Mouse (Mus musculus) kidney, adult 8-10 months (tissue): ENCODE data around the gene Gins3.
"Not testable (repeated sequence)": the region's sequence is repeated elsewhere in the genome, so short reads cannot be mapped to it uniquely, and the experiment has no call there.

Source experiments
- DNase-seq, 2 experiments: peaks; one replicate each; pipeline ENCODE4 v3.0.0; 2022

Gins3 gene

DNA sequence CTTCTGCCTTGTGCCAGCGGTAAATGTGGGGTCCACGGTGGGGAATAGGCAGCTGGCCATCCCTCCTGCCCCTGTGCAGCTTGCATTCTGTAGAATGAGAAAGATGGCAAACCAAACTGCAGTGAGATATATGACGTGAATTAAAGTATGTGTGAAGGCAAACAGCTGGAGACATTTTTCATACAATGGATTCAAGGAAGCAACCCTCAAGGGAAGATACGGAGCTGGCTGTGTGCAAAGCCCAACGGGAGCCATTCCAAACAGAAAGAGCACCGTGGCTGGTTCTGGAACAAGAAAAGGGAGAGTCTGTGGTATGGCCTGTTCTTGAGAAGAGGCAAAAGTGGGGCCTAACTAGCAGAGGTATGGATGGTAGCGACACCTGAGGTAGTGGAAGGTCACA, 22.6 kb downstream of the Gins3 start:
- DNase-seq: no peak

- DNase-seq: no peak
Measured at GRCm38 (mm10) chr8:95656316-95657002, 23.2 kb downstream of the Gins3 start.

- DNase-seq: no peak
Measured at GRCm38 (mm10) chr8:95657523-95657922, 24.3 kb downstream of the Gins3 start.

DNA sequence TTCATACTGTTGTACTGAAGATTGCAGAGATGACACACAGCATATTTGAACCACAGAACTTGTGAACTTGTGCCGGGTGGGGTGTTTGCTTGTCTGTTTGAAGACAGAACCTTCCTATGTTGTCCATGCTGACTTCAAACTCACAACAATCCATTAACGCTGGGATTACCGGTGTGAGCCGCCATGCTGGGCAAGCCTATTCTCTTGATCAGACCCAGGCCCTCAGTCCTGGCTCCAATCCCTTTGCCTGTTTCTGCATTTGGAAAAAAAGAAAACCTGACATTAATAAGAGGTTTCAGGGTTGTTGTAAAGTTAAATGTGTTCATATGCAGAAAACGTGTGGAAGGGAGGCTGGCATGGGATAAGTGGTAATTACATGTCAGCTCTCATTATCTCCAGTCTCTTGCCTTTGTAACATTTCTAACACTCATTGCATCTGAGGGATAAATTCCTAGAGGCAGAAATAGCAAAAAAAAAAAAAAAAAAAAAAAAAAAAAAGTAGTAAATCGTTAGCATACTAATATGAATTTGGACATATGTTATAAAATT, 27.2 kb downstream of the Gins3 start:
- no peak for DNase-seq

DNA sequence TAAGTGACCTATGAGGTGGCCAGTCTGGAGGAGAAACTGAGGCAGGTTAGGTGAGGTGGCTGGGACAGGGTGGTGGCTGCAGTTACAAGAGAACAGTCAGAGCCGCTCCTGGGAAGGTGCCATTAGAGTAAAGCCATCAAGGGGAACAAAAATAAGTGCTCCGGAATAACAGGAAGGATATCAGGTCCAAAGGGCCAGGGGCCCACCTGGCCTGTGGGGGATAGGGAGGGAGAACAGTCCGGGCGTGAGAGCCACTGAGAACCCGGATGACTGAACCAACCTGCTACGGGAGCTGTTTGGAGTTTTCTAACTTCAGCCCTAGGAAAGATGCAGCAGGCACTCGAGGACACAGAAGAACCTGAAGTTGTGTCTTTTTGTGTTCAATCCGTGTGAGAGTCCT, 27.8 kb downstream of the Gins3 start:
- no peak for DNase-seq

GRCm38 (mm10) chr8:95661575-95661974, 28.3 kb downstream of the Gins3 start:
- no peak for DNase-seq

- DNase-seq: no peak
Measured at GRCm38 (mm10) chr8:95662885-95663598, 29.8 kb downstream of the Gins3 start.

- DNase-seq: no peak
Measured at GRCm38 (mm10) chr8:95663599-95663949, 30.3 kb downstream of the Gins3 start.

- DNase-seq: not testable (repeated sequence)
Measured at GRCm38 (mm10) chr8:95665813-95666452, 32.7 kb downstream of the Gins3 start.

DNA sequence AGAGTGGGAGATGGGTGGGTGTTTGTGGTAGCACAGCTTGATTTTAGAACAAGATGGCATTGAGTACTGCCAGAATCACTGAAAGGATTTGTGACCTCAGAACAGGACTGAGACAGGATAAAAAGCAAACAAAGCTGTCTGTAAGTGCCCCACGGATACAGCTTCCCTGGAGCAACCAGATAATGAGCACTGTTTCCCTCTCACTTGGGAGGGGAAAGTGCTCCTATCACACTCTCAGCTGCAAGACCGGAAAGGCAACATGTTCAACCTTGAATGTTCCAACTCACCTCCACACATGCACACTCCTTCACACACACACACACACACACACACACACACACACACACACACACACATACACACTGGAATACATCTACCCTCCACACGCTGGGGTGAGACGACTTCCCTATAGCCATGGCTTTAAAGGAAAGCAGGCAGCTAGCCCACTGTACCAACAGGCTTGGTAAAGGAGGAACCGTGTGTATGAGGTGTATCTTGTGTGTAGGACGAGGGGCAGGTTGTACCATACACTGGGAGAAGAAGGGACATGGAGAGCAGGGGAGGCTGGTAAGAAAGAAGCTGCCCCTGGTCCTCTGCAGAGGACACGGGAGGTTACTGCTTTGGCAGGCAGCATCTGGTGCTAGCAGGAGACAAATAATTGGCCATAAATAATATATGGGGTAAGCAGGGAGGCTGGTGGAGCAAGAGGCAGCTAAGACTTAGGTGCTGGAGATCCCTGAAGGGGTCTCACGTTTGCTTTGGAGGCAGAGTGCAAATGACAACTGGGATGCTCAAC, 35.1 kb downstream of the Gins3 start:
- DNase-seq: no peak

DNA sequence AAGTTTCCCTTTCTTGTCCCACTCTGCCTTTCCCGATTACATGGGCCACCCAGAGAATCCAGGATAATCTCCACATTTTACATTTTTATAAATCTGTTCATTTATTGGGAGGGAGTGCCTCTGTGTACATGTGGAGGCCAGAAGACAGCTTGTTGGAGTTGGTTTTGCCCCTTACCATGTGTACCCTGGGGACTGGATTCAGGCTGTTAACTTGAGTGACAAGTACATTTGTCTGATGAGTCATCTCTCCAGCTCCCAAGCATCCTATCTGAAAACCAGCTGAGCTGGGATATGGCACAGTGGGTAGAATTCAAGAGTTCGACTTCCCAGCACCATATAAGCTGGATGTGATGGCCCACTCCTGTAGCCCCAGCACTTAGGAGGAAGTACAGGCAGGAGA, 36.7 kb downstream of the Gins3 start:
- DNase-seq: no peak

DNA sequence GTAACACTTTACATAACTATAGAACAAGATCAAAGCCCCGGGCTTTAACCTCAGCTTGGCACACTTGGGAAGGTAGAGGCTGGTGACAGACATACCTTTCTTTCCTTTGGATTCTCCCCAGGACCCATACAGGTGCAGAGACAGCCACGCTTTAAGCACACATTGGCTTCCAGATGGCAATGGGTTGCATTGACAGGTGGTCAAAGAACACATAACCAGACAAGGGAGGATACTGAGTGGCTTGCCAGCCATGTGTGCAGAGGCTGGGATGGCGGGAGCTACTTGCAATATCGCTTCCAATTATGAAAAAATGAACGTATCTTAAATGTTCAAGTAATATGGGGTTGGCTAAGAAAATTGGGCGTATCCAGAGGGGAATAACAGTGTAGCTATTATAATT, 38.6 kb downstream of the Gins3 start:
- no peak for DNase-seq

- DNase-seq: no peak
Measured at GRCm38 (mm10) chr8:95672811-95673210, 39.6 kb downstream of the Gins3 start.

GRCm38 (mm10) chr8:95676631-95677030, 43.4 kb downstream of the Gins3 start, which contains the start of gene Ndrg4:
TSS of gene Ndrg4 (plus strand) at chr8:95676980.
- no peak for DNase-seq

DNA sequence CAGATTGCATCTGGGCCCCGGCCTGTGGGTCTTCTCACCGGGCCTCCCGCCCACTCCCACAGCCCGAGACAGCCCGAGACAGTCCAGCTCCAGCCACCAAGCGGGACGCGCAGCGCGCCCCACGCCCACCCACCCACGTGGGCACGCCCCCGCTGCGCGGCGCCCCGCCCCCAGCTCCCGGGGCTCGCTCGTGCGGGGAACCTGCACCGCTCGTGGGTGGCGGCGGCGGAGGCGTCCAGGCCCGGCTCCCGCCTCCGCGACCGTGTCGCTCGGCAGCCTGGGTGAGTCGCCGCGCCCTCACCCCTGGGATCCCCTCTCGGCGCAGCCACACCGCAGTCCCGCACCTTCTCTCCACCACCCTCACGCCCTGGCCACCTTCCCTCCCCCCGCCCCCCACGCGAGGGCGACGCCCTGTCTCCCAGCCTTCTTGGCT, 44.4 kb downstream of the Gins3 start:
- no peak for DNase-seq

- no peak for DNase-seq
Measured at GRCm38 (mm10) chr8:95678024-95678611, 44.9 kb downstream of the Gins3 start.

- DNase-seq: no peak
Measured at GRCm38 (mm10) chr8:95688073-95688672, 54.9 kb downstream of the Gins3 start.

DNA sequence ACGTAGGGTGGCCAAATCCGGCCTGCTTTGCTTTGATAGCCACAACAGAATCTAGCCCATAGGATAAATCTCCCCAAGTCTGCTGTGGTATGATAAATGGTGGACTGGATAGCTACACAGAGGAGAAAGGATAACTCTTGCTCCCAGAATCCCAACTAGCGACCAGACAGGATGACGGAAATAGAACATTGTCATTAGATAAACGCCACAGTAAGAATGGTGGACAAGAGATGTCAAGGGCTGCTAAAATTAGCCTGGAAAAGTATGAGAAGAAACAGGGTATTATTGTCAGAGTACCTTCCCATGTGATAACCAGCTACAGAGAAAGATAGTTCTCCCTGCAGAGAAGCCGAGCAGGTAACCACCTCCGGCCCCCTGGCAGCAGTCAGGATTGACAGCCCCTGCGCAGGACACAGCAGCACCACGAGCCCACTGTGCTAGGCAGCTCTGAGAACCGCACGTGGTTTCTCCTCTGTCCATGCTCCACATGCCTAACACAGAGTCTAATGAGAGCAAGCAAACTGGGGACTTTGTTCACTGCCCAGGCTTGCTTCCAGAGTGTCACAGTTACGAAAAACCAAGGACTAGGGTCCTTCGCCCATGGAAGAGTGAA, 57.8 kb downstream of the Gins3 start:
- DNase-seq: no peak

- no peak for DNase-seq
Measured at GRCm38 (mm10) chr8:95694631-95695030, 61.4 kb downstream of the Gins3 start.
